ENCODE assay signal across 8 mouse cellular contexts in the genomic region with DNA sequence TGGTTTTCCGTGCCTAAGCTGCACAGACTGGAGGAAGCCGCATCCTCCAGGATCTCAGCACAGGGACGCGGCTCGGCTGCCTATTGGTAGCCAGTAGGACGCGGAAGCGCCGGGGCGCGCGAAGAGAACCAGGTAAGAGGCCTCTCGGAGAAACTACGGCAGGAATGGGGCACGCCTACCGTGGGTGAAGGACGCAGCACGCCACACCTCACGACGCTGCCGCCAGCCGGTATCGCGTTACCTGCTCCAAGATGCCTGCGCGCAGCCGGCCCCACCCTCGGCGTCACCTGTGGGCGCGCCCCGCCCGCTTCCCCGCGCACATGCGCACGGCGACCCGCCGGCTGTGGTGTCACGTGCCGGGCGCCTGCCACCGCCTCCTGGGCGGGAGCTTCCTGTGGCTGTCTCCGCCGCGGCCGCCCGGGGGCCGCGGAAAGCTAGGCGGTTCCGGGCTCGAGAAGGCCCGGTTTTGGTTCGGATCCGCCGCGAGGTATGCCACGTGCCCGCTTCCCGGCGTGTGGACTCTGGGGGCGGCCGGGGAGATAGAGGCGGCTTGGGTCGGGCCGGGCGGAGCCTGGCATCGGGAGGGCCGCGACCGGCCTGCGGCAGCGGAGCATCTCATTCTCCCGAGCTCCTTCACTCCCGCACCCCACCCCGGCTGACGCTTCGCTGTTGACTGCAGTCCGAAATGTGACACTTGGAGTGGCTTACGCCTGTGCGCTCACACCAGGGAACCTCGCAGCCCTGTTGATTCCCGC. TPM values are rescaled to one million over a fixed set of nuclear protein-coding genes. Genes with fewer than 3 reads are reported as not detected.
DNase-seq lines count a peak whose midpoint lies in the region; ATAC-seq lines count a peak whose summit lies in the region.

TSS of gene Cc2d1b (plus strand) at position 354 of the 755 bp plus-strand sequence.

- peak within 1 kb of the TSS; percentile 97 for H3K27ac ChIP-seq in hindbrain, embryonic 10.5 days

- H3K36me3 ChIP-seq in hindbrain, embryonic 10.5 days = peaks cover 43% of the 10 kb centered on the region

- peaks cover 25% of the 10 kb centered on the region for H3K4me1 ChIP-seq in hindbrain, embryonic 10.5 days (replicated peaks)

- no peaks in the 10 kb centered on the region for H3K27me3 ChIP-seq in hindbrain, embryonic 10.5 days (ENCODE audit: insufficient read depth, poor library complexity, severe bottlenecking)

- DNase-seq in MN1 (ENCODE audit: low spot score) = peak; percentile 89
- DNase-seq in cerebellum, adult 9-10 months = peak; percentile 94
- peak; percentile 91 for DNase-seq in hindbrain, embryonic 10.5 days (ENCODE audit: low spot score)
- peak; percentile 82 to 88 for DNase-seq in layer of hippocampus, postnatal 10 days (ENCODE audit: low spot score in 2 of 2)
- DNase-seq in lung, postnatal 10 days = peak; percentile 93
- DNase-seq in ovary, postnatal 36 days (ENCODE audit: low spot score) = peak; percentile 90
- peak; percentile 92 for DNase-seq in thymus, postnatal 25 days

- H3K4me3 ChIP-seq in hindbrain, embryonic 10.5 days = peak within 1 kb of the TSS; percentile 81

- peak; percentile 84 for ATAC-seq in frontal cortex, adult (ENCODE audit: low TSS enrichment)

- under 1% methylated on average over 86 of the region's 86 CpGs for WGBS in hindbrain, embryonic 10.5 days

- H3K9me3 ChIP-seq in hindbrain, embryonic 10.5 days = no peaks in the 10 kb centered on the region

RNA-seq across cellular contexts. Expression of gene Cc2d1b, which starts in this region (rescaled TPM):
- polyA plus RNA-seq in hindbrain, embryonic 10.5 days (2016; fragmentation: Nextera tagmentation; extraction: Ambion mirVana) = 24.8 and 26.6 TPM in 2 replicates
- 10 to 100 TPM; 29.4 to 40.1 TPM for total RNA-seq in layer of hippocampus, postnatal 10 days (2021)

Comparison
In these comparisons a context has a peak if more than half of its experiments do, and no peak if none do; other contexts are left out.
1. Peak in every context shown above with its lines: DNase-seq, ATAC-seq, H3K4me3 ChIP-seq and H3K27ac ChIP-seq.